Comparison of ENCODE assay signal across 13 mouse cellular contexts in genomic region chr12:105759849-105760478, GRCm38 (mm10). TPM values are rescaled to one million over a fixed set of nuclear protein-coding genes. Genes with fewer than 3 reads are reported as not detected.
DNase-seq lines count a peak whose midpoint lies in the region; ATAC-seq lines count a peak whose summit lies in the region.
"Had no signal": no experiment of that assay in that cellular context is flagged by ENCODE, and none has a peak within 500 bp of the region (broad histone marks: within the 10 kb centered on the region; RNA-seq: fewer than 3 reads in every experiment).

No protein-coding gene starts in this region.

- 0 out of 2 replicates have a peak, but pooled peaks have one; percentile 43 for ATAC-seq in kidney, embryonic 14.5 days (ENCODE audit: low FRiP score, low TSS enrichment)
- ATAC-seq in intestine, embryonic 15.5 days: peak; percentile 68
- ATAC-seq in megakaryocyte-erythroid progenitor cell, adult 5-6 weeks (replicated peaks; ENCODE audit: low FRiP score, low TSS enrichment, poor library complexity, severe bottlenecking): peak; percentile 96
- ATAC-seq in frontal cortex, adult (ENCODE audit: low TSS enrichment): no peak

- DNase-seq in kidney, postnatal 10 days: no peak
- peak; percentile 28 for DNase-seq in c-Kit-positive CD71-negative TER-119-negative erythroid progenitor cells, embryonic 14.5 days (ENCODE audit: low read depth)
- DNase-seq in gastrocnemius, adult 8-10 months (ENCODE audit: low spot score in 2 of 2): no peak
- DNase-seq: cerebellum, adult 9-11 months; heart, adult 18-20 months; heart, postnatal 36 days; layer of hippocampus, postnatal 36 days; thymus, postnatal 25 days had no signal

- no peaks in the 10 kb centered on the region for H3K36me3 ChIP-seq in kidney, embryonic 14.5 days (ENCODE audit: control insufficient read depth, insufficient read depth, low read length)
- H3K36me3 ChIP-seq in intestine, embryonic 15.5 days: no peaks in the 10 kb centered on the region

- H3K4me3 ChIP-seq in kidney, embryonic 14.5 days (ENCODE audit: low read length): no peak overlapping the region
- no peak overlapping the region for H3K4me3 ChIP-seq in intestine, embryonic 15.5 days (replicated peaks)

- no peak overlapping the region for H3K9ac ChIP-seq in kidney, embryonic 14.5 days (ENCODE audit: low read depth, low read length)
- no peak overlapping the region for H3K9ac ChIP-seq in intestine, embryonic 15.5 days

- no peaks in the 10 kb centered on the region for H3K9me3 ChIP-seq in kidney, embryonic 14.5 days (ENCODE audit: control insufficient read depth, low read length)
- no peaks in the 10 kb centered on the region for H3K9me3 ChIP-seq in intestine, embryonic 15.5 days

- no peak overlapping the region for H3K4me2 ChIP-seq in kidney, embryonic 14.5 days (replicated peaks; ENCODE audit: low read depth, low read length)
- H3K4me2 ChIP-seq in intestine, embryonic 15.5 days (replicated peaks): peak overlapping the region; percentile 21; the same call in 1 of the 2 replicates

- no peaks in the 10 kb centered on the region for H3K4me1 ChIP-seq in kidney, embryonic 14.5 days (ENCODE audit: control insufficient read depth, insufficient read depth, low read length)
- no peaks in the 10 kb centered on the region; the same call in 1 of the 2 replicates for H3K4me1 ChIP-seq in intestine, embryonic 15.5 days (replicated peaks)

- no peak overlapping the region for H3K27ac ChIP-seq in kidney, embryonic 14.5 days (ENCODE audit: low read depth, low read length)
- H3K27ac ChIP-seq in intestine, embryonic 15.5 days: peak overlapping the region; percentile 71
- H3K27ac ChIP-seq: macrophage had no signal

- 20% methylated on average over 10 of the region's 10 CpGs for WGBS in kidney, embryonic 14.5 days
- 16% methylated on average over 10 of the region's 10 CpGs for WGBS in intestine, embryonic 15.5 days

- no peaks in the 10 kb centered on the region for H3K27me3 ChIP-seq in kidney, embryonic 14.5 days (ENCODE audit: control insufficient read depth, insufficient read depth, low read length)
- no peaks in the 10 kb centered on the region for H3K27me3 ChIP-seq in intestine, embryonic 15.5 days (replicated peaks)

RNA-seq across cellular contexts. Expression of gene Papola, which starts 24.5 kb away (rescaled TPM):
- 181 and 197 TPM in 2 replicates for polyA plus RNA-seq in kidney, embryonic 14.5 days (2014; fragmentation: Nextera tagmentation; extraction: Ambion mirVana)
- polyA plus RNA-seq in intestine, embryonic 15.5 days (2015; fragmentation: Nextera tagmentation; extraction: Ambion mirVana): 189 and 225 TPM in 2 replicates
- 201 and 263 TPM in 2 replicates for total RNA-seq in megakaryocyte-erythroid progenitor cell, adult 5-6 weeks (2014; fragmentation: Nextera tagmentation)
- 192 and 204 TPM in 2 replicates for total RNA-seq in megakaryocyte-erythroid progenitor cell, adult 5-6 weeks (2017)
- total RNA-seq in gastrocnemius, adult 8-10 months (2022): 10 to 100 TPM; 58.1 to 82.8 (median 62.0) TPM

RNA-seq across cellular contexts. Expression of gene Ak7, which starts 54.2 kb away (rescaled TPM):
- 0.11 TPM in 1 of 2 replicates, not detected in the other for polyA plus RNA-seq in kidney, embryonic 14.5 days (2014; fragmentation: Nextera tagmentation; extraction: Ambion mirVana)
- polyA plus RNA-seq in intestine, embryonic 15.5 days (2015; fragmentation: Nextera tagmentation; extraction: Ambion mirVana): 0.70 and 0.97 TPM in 2 replicates
- 0.22 TPM in 1 of 2 replicates, not detected in the other for total RNA-seq in megakaryocyte-erythroid progenitor cell, adult 5-6 weeks (2014; fragmentation: Nextera tagmentation)
- 0.05 and 0.27 TPM in 2 replicates for total RNA-seq in megakaryocyte-erythroid progenitor cell, adult 5-6 weeks (2017)
- not detected for total RNA-seq in gastrocnemius, adult 8-10 months (2022)
- total RNA-seq: heart, postnatal 36 days had no signal
- polyA plus RNA-seq: macrophage had no signal
